Mouse (Mus musculus) midbrain, embryonic 12.5 days (tissue): Measurements from ENCODE around the gene Vps51. TPM values are rescaled to one million over a fixed set of nuclear protein-coding genes. Genes with fewer than 3 reads are reported as not detected.

Experiments used
- ATAC-seq: fragments of 200-750 bp; cut with Nextera tagmentation; 2 replicates; pipeline ENCODE4 v1.8.0; 2017; ENCODE audit warnings: low read depth, moderate TSS enrichment, moderate library complexity; ENCODE audit not compliant: low FRiP score
- H3K27ac ChIP-seq: fragments of 300-500 bp; sonication (generic); replicated peaks from 2 replicates; pipeline ENCODE4 v1.5.1; 2016; ENCODE audit warnings: mild to moderate bottlenecking
- H3K27me3 ChIP-seq: fragments of 300-500 bp; sonication (generic); 2 replicates; pipeline ENCODE4 v1.6.1; 2016; ENCODE audit warnings: mild to moderate bottlenecking
- H3K36me3 ChIP-seq: fragments of 300-500 bp; sonication (generic); 2 replicates; pipeline ENCODE4 v1.6.1; 2016
- H3K4me1 ChIP-seq: fragments of 300-500 bp; sonication (generic); 2 replicates; pipeline ENCODE4 v1.6.1; 2016
- H3K4me2 ChIP-seq: fragments of 300-500 bp; sonication (generic); replicated peaks from 2 replicates; pipeline ENCODE4 v1.6.1; 2016; ENCODE audit warnings: mild to moderate bottlenecking, moderate library complexity
- H3K4me3 ChIP-seq: fragments of 300-500 bp; sonication (generic); 2 replicates; pipeline ENCODE4 v1.5.1; 2016; ENCODE audit warnings: mild to moderate bottlenecking
- H3K9ac ChIP-seq: fragments of 300-500 bp; sonication (generic); replicated peaks from 2 replicates; pipeline ENCODE4 v1.6.1; 2016; ENCODE audit warnings: mild to moderate bottlenecking, moderate library complexity
- H3K9me3 ChIP-seq: fragments of 300-500 bp; sonication (generic); 2 replicates; pipeline ENCODE4 v1.6.1; 2016; ENCODE audit warnings: mild to moderate bottlenecking
- WGBS: fragments of 180-500 bp; shearing (Covaris S2); methylation state at CpG from one replicate; pipeline ENCODE4 v1.1.7; 2016; 5-methylcytosine and 5-hydroxymethylcytosine counted together
- polyA plus RNA-seq: library from polyadenylated mRNA; unstranded; fragments of >200 nt; fragmentation: Nextera tagmentation; extraction: Ambion mirVana; gene quantifications from 2 replicates; pipeline ENCODE4 v1.2.1, GENCODE M21; 2016

Vps51 gene
- polyA plus RNA-seq, result 77.0 and 82.2 TPM in 2 replicates

DNA sequence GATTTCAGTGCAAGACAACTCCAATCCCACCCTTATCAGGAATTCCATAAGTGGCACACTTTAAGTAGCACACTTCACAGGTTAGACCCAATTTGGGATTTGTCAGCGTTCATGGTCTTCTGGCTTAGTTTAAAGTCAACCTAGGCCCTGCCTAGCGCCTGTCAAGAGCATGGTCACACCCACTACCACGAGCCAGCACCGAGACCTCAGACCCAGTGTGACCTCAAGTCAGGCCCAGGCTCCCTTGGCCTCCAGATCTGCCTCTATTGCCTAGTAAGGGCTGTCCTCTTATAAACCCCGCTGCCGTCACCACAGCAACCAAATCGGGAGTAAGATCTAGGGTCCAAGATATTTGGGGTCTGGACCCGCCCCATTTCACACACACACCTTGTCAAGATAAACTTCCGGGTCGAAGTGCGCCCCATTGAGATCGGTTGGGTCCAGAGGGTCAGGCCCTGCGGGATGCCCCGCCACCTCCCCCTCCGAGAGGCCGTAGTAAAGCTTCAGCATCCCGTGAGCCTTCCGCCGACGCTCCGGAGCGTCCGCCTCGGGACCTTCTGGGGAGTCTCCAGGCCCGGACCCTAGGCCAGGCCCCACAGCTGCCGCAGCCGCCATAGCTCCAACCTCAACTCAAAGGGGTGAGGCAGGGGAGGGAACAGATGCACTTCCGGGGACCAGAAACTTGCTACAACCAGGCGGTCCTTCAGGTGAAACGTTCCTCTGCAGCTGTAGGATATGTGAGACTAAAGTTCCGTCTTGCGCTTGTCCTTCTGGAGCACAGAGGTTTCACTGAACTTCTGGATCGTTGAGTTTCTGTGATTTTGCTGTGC lies at the start of gene Vps51:
Gene Vps51, minus strand, starts transcription at position 668 of the 830 bp plus-strand sequence.
- Histone ChIP-seq H3K4me3 (peak within 1 kb of the TSS; percentile 80), H3K27me3 (no peaks in the 10 kb centered on the region), H3K27ac (peak within 1 kb of the TSS; percentile 85), H3K36me3 (peaks cover 36% of the 10 kb centered on the region), H3K4me1 (peaks cover 17% of the 10 kb centered on the region), H3K4me2 (peak within 1 kb of the TSS; percentile 91), H3K9me3 (no peaks in the 10 kb centered on the region), H3K9ac (peak within 1 kb of the TSS; percentile 82)
- WGBS, result 1% methylated on average over 33 of the region's 33 CpGs
- peak; percentile 86 for ATAC-seq

DNA sequence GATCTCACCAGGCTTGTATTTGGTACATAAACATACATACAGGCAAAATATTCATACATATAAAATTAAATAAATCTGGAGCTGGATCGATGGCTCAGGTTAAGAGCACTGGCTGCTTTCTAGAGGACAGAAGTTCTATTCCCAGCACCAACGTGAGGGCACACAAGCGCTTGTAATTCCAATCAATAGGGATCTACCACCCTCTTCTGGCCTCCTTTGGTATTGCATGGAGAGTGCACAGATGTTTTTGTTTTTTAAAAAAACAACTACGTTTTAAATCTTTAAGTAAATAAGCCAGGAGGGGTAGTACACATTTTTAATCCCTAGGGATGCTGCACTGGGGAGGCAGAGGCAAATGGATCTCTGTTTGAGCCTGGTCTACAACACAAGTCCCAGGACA lies 49.3 kb upstream of the Vps51 start:
- no peaks in the 10 kb centered on the region for H3K9me3 ChIP-seq
- WGBS, result 26% methylated on average over 4 of the region's 4 CpGs
- H3K4me3 ChIP-seq, result no peak overlapping the region

DNA sequence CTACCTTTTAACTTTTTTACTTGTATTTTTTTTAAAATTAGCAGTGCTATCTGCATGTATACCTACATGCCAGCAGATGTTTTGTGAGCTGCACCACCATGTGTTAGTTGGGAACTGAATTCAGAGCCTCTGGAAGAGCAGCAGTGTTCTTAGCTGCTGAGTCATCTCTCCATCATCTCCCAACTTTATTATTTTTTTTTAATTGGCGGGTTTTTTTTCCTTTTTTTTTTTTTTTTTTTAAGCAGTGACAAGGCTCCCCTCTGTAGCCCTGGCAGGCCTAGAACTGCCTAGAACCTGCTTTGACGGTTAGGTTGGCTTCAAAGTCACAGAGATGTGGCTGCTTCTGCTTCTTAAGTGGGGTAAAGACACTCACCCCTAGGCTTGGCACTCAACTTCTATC lies 47.9 kb upstream of the Vps51 start:
- Histone ChIP-seq H3K27me3 (no peaks in the 10 kb centered on the region), H3K4me1 (peaks cover 7% of the 10 kb centered on the region; the same call in 1 of the 2 replicates), H3K4me2 (no peak overlapping the region), H3K36me3 (no peaks in the 10 kb centered on the region; the same call in 1 of the 2 replicates), H3K9ac (no peak overlapping the region), H3K9me3 (no peaks in the 10 kb centered on the region), H3K4me3 (no peak overlapping the region), H3K27ac (no peak overlapping the region)
- no peak for ATAC-seq
- 76% methylated on average over 2 of the region's 2 CpGs for WGBS

More for the DNA sequence above, 49.3 kb upstream of the Vps51 start:
- Histone ChIP-seq H3K4me1 (peaks cover 7% of the 10 kb centered on the region; the same call in 1 of the 2 replicates), H3K9ac (no peak overlapping the region), H3K27ac (no peak overlapping the region), H3K27me3 (no peaks in the 10 kb centered on the region), H3K36me3 (no peaks in the 10 kb centered on the region), H3K4me2 (no peak overlapping the region)
- no peak for ATAC-seq

DNA sequence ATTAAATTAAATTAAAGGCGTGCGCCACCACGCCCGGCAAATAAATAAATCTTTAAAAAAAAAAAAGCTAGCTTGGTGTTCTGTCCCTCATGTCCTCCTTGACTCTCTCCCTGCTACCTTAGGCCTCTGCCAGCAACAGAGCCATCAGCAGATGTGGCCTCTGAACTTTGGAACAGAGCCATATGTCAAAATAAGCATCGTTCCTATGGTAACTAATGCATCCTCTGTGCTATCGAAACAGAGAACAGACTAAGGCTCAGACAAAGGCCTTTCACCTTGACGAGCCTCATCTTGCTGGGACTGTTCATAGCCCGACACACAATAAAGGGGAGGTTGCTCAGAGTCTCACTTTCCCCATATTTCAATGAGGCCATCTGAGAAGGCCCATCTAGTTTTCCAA lies 46.3 kb upstream of the Vps51 start:
- H3K36me3 ChIP-seq, result no peaks in the 10 kb centered on the region; the same call in 1 of the 2 replicates
- no peak overlapping the region for H3K4me2 ChIP-seq
- H3K9me3 ChIP-seq, result no peaks in the 10 kb centered on the region
- 82% methylated on average over 8 of the region's 8 CpGs for WGBS
- H3K9ac ChIP-seq, result no peak overlapping the region
- H3K4me1 ChIP-seq, result peaks cover 15% of the 10 kb centered on the region
- H3K27ac ChIP-seq, result no peak overlapping the region
- no peak overlapping the region for H3K4me3 ChIP-seq
- no peaks in the 10 kb centered on the region for H3K27me3 ChIP-seq
- ATAC-seq, result no peak

GRCm38 (mm10) chr19:6121761-6122160 lies 44.7 kb upstream of the Vps51 start:
- ATAC-seq, result no peak
- WGBS, result 32% methylated on average over 15 of the region's 19 CpGs
- Histone ChIP-seq H3K27me3 (no peaks in the 10 kb centered on the region), H3K9ac (no peak overlapping the region), H3K4me2 (no peak overlapping the region), H3K36me3 (no peaks in the 10 kb centered on the region; the same call in 1 of the 2 replicates), H3K4me1 (peaks cover 21% of the 10 kb centered on the region), H3K4me3 (no peak overlapping the region), H3K9me3 (no peaks in the 10 kb centered on the region), H3K27ac (no peak overlapping the region)

- under 1% methylated on average over 8 of the region's 8 CpGs for WGBS
- Histone ChIP-seq H3K9me3 (no peaks in the 10 kb centered on the region), H3K4me3 (peak overlapping the region; percentile 89), H3K9ac (peak overlapping the region; percentile 91), H3K4me2 (peak overlapping the region; percentile 95), H3K27ac (peak overlapping the region; percentile 96), H3K27me3 (no peaks in the 10 kb centered on the region), H3K36me3 (peaks cover 24% of the 10 kb centered on the region), H3K4me1 (peaks cover 25% of the 10 kb centered on the region)
- peak; percentile 44 for ATAC-seq
Measured at GRCm38 (mm10) chr19:6118677-6119185, 41.7 kb upstream of the Vps51 start.

- H3K27ac ChIP-seq, result peak within 1 kb of the TSS; percentile 96
- H3K36me3 ChIP-seq, result peaks cover 24% of the 10 kb centered on the region
- H3K27me3 ChIP-seq, result no peaks in the 10 kb centered on the region
- under 1% methylated on average over 62 of the region's 77 CpGs for WGBS
- H3K4me2 ChIP-seq, result peak within 1 kb of the TSS; percentile 95
- H3K9me3 ChIP-seq, result no peaks in the 10 kb centered on the region
- H3K4me3 ChIP-seq, result peak within 1 kb of the TSS; percentile 89
- H3K4me1 ChIP-seq, result peaks cover 25% of the 10 kb centered on the region
- ATAC-seq, result peak; percentile 88
- peak within 1 kb of the TSS; percentile 91 for H3K9ac ChIP-seq
Measured at GRCm38 (mm10) chr19:6117986-6118676, 41.1 kb upstream of the Vps51 start, which contains the start of gene Sac3d1. Gene Sac3d1 (minus strand): TSS chr19:6118650.

- H3K27me3 ChIP-seq, result no peaks in the 10 kb centered on the region
- H3K4me3 ChIP-seq, result peak overlapping the region; percentile 89
- no peaks in the 10 kb centered on the region for H3K9me3 ChIP-seq
- peaks cover 25% of the 10 kb centered on the region for H3K4me1 ChIP-seq
- 5% methylated on average over 32 of the region's 32 CpGs for WGBS
- ATAC-seq, result no peak
- H3K27ac ChIP-seq, result peak overlapping the region; percentile 96
- H3K4me2 ChIP-seq, result peak overlapping the region; percentile 95
- H3K9ac ChIP-seq, result peak overlapping the region; percentile 91
- peaks cover 24% of the 10 kb centered on the region for H3K36me3 ChIP-seq
Measured at GRCm38 (mm10) chr19:6117346-6117985, 40.4 kb upstream of the Vps51 start.

- peaks cover 24% of the 10 kb centered on the region for H3K36me3 ChIP-seq
- H3K4me3 ChIP-seq, result 0 out of 2 replicates have a peak overlapping the region, but pooled peaks have one; percentile 89
- H3K9ac ChIP-seq, result no peak overlapping the region
- ATAC-seq, result no peak
- WGBS, result 94% methylated on average over 15 of the region's 15 CpGs
- H3K27me3 ChIP-seq, result no peaks in the 10 kb centered on the region
- H3K27ac ChIP-seq, result no peak overlapping the region
- H3K4me2 ChIP-seq, result 0 out of 2 replicates have a peak overlapping the region, but pooled peaks have one; percentile 95
- peaks cover 23% of the 10 kb centered on the region for H3K4me1 ChIP-seq
- H3K9me3 ChIP-seq, result no peaks in the 10 kb centered on the region
Measured at GRCm38 (mm10) chr19:6116113-6116850, 39.3 kb upstream of the Vps51 start.

- Histone ChIP-seq H3K27me3 (no peaks in the 10 kb centered on the region), H3K36me3 (peaks cover 24% of the 10 kb centered on the region), H3K9me3 (no peaks in the 10 kb centered on the region), H3K4me1 (peaks cover 12% of the 10 kb centered on the region), H3K9ac (no peak overlapping the region), H3K4me3 (no peak overlapping the region), H3K4me2 (no peak overlapping the region), H3K27ac (no peak overlapping the region)
- WGBS, result 72% methylated on average over 6 of the region's 6 CpGs
- no peak for ATAC-seq
Measured at GRCm38 (mm10) chr19:6113116-6113515, 36.1 kb upstream of the Vps51 start.

- Histone ChIP-seq H3K4me3 (no peak within 1 kb of the TSS), H3K9ac (no peak within 1 kb of the TSS), H3K36me3 (no peaks in the 10 kb centered on the region), H3K27ac (no peak within 1 kb of the TSS), H3K9me3 (no peaks in the 10 kb centered on the region), H3K27me3 (no peaks in the 10 kb centered on the region), H3K4me1 (no peaks in the 10 kb centered on the region), H3K4me2 (no peak within 1 kb of the TSS)
- no peak for ATAC-seq
- WGBS, result 84% methylated on average over 7 of the region's 7 CpGs
Measured at GRCm38 (mm10) chr19:6105586-6105985, 28.6 kb upstream of the Vps51 start, which contains the start of gene Naaladl1. Gene Naaladl1 (plus strand): TSS chr19:6105782.
